Mouse (Mus musculus) midbrain, embryonic 11.5 days (tissue): ENCODE measurements around the gene Inpp5d. TPM values are rescaled to one million over a fixed set of nuclear protein-coding genes. Genes with fewer than 3 reads are reported as not detected.

ENCODE experiments used
- ATAC-seq: fragments of 200-750 bp; cut with Nextera tagmentation; 2 replicates; pipeline ENCODE4 v1.8.0; 2017; ENCODE audit warnings: moderate TSS enrichment, moderate library complexity; ENCODE audit not compliant: low FRiP score
- DNase-seq: peaks from one replicate; pipeline ENCODE4 v3.0.0; 2015; ENCODE audit warnings: low spot score; ENCODE audit errors: missing footprints
- H3K27ac ChIP-seq: fragments of 300-500 bp; sonication (generic); 2 replicates; pipeline ENCODE4 v1.5.1; 2014; ENCODE audit warnings: low read depth, low read length
- H3K27me3 ChIP-seq: fragments of 300-500 bp; sonication (generic); 2 replicates; pipeline ENCODE4 v1.6.1; 2014; ENCODE audit warnings: mild to moderate bottlenecking, low read length, moderate library complexity, mixed read lengths; ENCODE audit not compliant: control insufficient read depth, insufficient read depth
- H3K36me3 ChIP-seq: fragments of 300-500 bp; sonication (generic); 2 replicates; pipeline ENCODE4 v1.6.1; 2014; ENCODE audit warnings: mild to moderate bottlenecking, low read length, moderate library complexity, mixed read lengths; ENCODE audit not compliant: control insufficient read depth, insufficient read depth
- H3K4me1 ChIP-seq: fragments of 300-500 bp; sonication (generic); 2 replicates; pipeline ENCODE4 v1.6.1; 2014; ENCODE audit warnings: low read length; ENCODE audit not compliant: control insufficient read depth, insufficient read depth
- H3K4me2 ChIP-seq: fragments of 300-500 bp; sonication (generic); 2 replicates; pipeline ENCODE4 v1.6.1; 2014; ENCODE audit warnings: mild to moderate bottlenecking, moderate library complexity
- H3K4me3 ChIP-seq: fragments of 300-500 bp; sonication (generic); 2 replicates; pipeline ENCODE4 v1.5.1; 2014; ENCODE audit warnings: low read depth, low read length
- H3K9ac ChIP-seq: fragments of 300-500 bp; sonication (generic); 2 replicates; pipeline ENCODE4 v1.6.1; 2014; ENCODE audit warnings: low read length
- H3K9me3 ChIP-seq: fragments of 300-500 bp; sonication (generic); 2 replicates; pipeline ENCODE4 v1.6.1; 2016; ENCODE audit warnings: low read length; ENCODE audit not compliant: control insufficient read depth
- WGBS: fragments of 180-500 bp; shearing (Covaris S2); extraction: QIAGEN DNeasy Blood & Tissue Kit; methylation state at CpG from one replicate; pipeline ENCODE4 v1.1.7; 2014; 5-methylcytosine and 5-hydroxymethylcytosine counted together
- polyA plus RNA-seq: library from polyadenylated mRNA; unstranded; fragments of >200 nt; fragmentation: Nextera tagmentation; extraction: Ambion mirVana; gene quantifications from 2 replicates; pipeline ENCODE4 v1.2.1, GENCODE M21; 2014

Inpp5d gene
- polyA plus RNA-seq, 1 experiment from 2014 or later: 4.8 TPM

DNA sequence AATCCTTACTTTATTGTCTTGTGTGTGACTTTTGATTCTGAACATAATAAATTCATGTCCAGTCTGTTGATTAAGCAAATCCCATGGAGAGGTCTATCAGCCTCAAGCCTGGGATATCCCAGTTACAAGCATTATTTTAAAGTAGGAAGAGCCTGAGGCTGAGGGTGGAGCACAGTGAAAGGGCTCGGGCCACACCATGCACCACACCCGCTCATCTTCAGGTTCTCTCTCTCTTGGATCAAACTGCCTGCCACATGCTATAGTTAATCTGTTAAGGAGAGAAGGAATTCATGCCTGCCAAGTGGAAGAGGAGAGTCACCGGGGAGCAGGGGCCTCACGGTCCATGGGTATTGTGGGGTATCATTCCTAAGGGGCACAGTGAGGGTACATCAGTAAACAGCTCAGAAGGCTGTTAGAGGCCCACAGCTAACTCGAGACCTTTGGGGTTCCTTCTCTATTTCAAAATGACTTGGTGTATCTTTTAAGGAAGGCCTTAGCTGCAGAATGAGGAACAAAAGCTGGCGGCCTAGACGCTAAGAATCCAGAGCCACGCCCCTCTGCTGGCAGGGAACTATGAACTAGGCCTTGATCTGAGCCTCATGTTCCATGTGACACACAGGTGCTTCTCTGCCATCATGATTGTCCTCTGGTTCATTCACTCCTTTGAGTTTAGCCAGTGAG is 39.0 kb downstream of the Inpp5d start:
- Histone ChIP-seq H3K27ac (no peak overlapping the region), H3K9me3 (peaks cover 4% of the 10 kb centered on the region; the same call in 1 of the 2 replicates), H3K36me3 (no peaks in the 10 kb centered on the region), H3K4me1 (peaks cover 3% of the 10 kb centered on the region), H3K4me2 (no peak overlapping the region), H3K4me3 (no peak overlapping the region), H3K9ac (no peak overlapping the region), H3K27me3 (no peaks in the 10 kb centered on the region)
- 72% methylated on average over 8 of the region's 8 CpGs for WGBS
- no peak for DNase-seq
- ATAC-seq: no peak

DNA sequence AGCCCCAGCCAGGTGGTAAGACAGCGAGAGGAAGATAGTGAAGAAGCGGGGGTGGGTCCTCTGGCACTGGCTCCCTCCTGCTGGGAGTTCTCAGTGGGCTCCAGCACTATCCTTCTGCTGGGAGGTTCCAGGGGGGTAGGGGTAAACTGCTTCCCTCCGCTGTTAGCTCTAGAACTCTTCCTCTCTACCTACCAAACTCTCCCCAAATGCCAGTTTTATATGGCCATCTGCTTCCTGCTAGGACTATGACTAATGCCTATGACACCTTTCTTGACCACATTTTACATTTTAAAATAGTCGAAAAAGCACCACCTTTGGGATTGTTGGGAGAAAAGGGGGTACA is 39.5 kb downstream of the Inpp5d start:
- Histone ChIP-seq H3K4me1 (peaks cover 3% of the 10 kb centered on the region), H3K9ac (no peak overlapping the region), H3K4me3 (no peak overlapping the region), H3K4me2 (no peak overlapping the region), H3K27ac (no peak overlapping the region), H3K36me3 (no peaks in the 10 kb centered on the region), H3K9me3 (peaks cover 4% of the 10 kb centered on the region; the same call in 1 of the 2 replicates), H3K27me3 (no peaks in the 10 kb centered on the region)
- no peak for DNase-seq
- 73% methylated on average over 4 of the region's 4 CpGs for WGBS
- no peak for ATAC-seq

DNA sequence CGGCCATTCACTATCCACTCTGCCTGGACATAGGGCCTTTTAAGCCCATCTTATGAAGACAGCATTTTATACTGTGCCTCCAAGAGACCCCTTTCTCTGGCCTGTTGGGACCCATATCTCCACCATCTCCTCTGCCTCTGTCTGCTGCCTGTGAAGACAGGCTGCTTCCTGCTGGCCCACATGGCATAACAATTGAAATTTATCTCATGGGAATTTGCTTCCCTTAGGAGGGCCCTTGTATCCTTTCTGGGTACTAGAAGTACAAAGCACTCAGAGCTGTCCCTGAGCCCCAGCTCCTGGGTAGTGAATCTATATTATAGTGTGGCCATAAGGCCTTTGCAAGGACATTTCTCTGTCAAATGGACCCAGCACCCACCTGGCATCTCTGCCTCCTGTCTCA is 40.6 kb downstream of the Inpp5d start:
- 72% methylated on average over 1 of the region's 1 CpGs for WGBS
- ATAC-seq: no peak

DNA sequence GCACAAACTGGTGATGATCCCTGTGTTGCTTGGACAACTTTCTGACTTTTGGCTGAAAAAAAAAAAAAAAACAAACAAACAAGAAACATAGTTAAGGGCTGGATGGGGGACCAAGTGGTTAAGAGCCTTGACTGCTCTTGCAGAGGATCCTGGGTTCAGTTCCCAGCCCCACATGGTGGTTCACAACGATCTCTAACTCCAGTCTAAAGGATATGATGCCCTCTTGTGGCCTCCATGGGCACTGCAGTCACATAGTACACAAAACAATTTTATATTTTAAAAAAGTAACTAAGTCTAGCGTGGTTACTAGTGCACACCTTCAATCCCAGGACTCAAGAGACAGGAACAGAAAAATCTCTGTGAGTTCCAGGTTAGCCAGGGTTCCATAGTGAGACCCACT is 43.9 kb downstream of the Inpp5d start:
- WGBS: 73% methylated on average over 2 of the region's 2 CpGs
- H3K4me3 ChIP-seq: no peak overlapping the region
- no peaks in the 10 kb centered on the region for H3K36me3 ChIP-seq
- H3K4me2 ChIP-seq: no peak overlapping the region
- peaks cover 4% of the 10 kb centered on the region; the same call in 1 of the 2 replicates for H3K9me3 ChIP-seq
- DNase-seq (no peak), ATAC-seq (no peak)
- H3K27me3 ChIP-seq: no peaks in the 10 kb centered on the region
- H3K9ac ChIP-seq: no peak overlapping the region
- no peak overlapping the region for H3K27ac ChIP-seq
- H3K4me1 ChIP-seq: no peaks in the 10 kb centered on the region

More for the DNA sequence above, 40.6 kb downstream of the Inpp5d start:
- no peaks in the 10 kb centered on the region for H3K27me3 ChIP-seq
- DNase-seq: no peak
- H3K4me1 ChIP-seq: peaks cover 3% of the 10 kb centered on the region
- no peak overlapping the region for H3K4me3 ChIP-seq
- H3K9ac ChIP-seq: no peak overlapping the region
- H3K4me2 ChIP-seq: no peak overlapping the region
- H3K9me3 ChIP-seq: peaks cover 4% of the 10 kb centered on the region; the same call in 1 of the 2 replicates
- H3K36me3 ChIP-seq: no peaks in the 10 kb centered on the region
- H3K27ac ChIP-seq: no peak overlapping the region

DNA sequence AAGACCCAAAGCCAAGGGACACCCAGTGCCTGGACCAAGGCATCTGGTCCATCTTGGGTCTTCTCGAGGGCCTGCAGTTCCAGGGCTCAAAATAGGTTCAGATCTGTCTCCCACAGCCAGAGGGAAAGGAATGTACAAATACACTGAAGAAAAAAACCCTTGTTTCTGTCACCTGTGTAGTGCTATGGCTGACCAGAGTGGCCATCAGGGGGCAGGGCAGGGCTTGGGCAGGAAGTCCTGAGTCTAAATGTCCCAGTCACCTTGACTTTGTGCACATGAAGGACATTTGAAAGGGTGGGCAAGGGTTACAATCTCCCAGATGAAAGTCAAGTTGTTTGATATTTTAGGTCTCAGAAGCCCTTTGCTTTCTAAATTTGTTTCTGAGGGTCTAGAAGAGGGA is 46.9 kb downstream of the Inpp5d start:
- DNase-seq (no peak), ATAC-seq (no peak)
- Histone ChIP-seq H3K27me3 (no peaks in the 10 kb centered on the region), H3K4me2 (no peak overlapping the region), H3K9me3 (peaks cover 4% of the 10 kb centered on the region; the same call in 1 of the 2 replicates), H3K27ac (no peak overlapping the region), H3K9ac (no peak overlapping the region), H3K4me1 (no peaks in the 10 kb centered on the region), H3K4me3 (no peak overlapping the region), H3K36me3 (no peaks in the 10 kb centered on the region)
- WGBS: 60% methylated on average over 1 of the region's 1 CpGs

DNA sequence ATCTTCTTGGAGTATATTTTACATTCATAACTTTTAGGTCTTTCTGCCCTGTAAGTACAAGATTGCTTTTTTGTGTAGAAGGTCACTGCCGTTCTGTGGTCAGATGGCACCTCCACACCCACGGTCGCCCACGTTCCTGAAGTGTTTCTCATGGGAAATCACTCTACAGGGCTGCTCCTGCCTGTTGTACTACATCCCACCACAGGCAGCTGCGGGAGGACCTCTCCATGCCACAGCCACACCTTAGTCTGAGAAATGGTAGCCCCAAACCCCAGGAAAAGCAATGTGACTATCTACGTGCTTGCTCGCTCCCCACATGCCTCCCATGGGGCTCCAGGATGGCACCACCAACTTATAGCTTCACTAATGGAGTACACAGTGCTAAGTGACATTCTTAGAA is 48.2 kb downstream of the Inpp5d start:
- Histone ChIP-seq H3K27me3 (no peaks in the 10 kb centered on the region), H3K27ac (no peak overlapping the region), H3K9ac (no peak overlapping the region), H3K4me1 (no peaks in the 10 kb centered on the region), H3K4me2 (no peak overlapping the region), H3K36me3 (no peaks in the 10 kb centered on the region), H3K9me3 (peaks cover 4% of the 10 kb centered on the region; the same call in 1 of the 2 replicates), H3K4me3 (no peak overlapping the region)
- ATAC-seq (no peak), DNase-seq (no peak)
- 90% methylated on average over 7 of the region's 7 CpGs for WGBS

DNA sequence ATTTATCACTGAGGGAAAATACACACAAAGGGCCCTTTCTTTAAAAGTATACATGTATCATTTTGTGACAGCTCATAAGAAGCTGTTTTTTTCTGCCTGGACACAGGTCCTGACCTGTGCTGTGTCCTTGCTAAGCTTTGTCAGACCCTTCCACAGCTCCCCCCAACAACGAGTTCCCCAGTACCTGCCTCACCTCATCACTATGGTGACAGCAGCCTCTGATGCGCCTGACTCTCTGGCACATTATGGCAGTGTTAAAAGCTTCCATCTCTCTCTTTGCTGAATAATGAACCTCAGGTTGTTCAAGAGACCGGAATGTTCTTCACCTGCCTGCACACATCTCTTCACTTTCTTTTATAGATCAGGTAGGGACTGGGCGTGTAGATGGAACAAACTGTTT is 51.4 kb downstream of the Inpp5d start:
- 69% methylated on average over 4 of the region's 4 CpGs for WGBS
- Histone ChIP-seq H3K4me2 (no peak overlapping the region), H3K4me3 (no peak overlapping the region), H3K36me3 (no peaks in the 10 kb centered on the region), H3K27me3 (no peaks in the 10 kb centered on the region), H3K4me1 (no peaks in the 10 kb centered on the region), H3K9me3 (no peaks in the 10 kb centered on the region), H3K27ac (no peak overlapping the region), H3K9ac (no peak overlapping the region)
- DNase-seq: no peak
- no peak for ATAC-seq

DNA sequence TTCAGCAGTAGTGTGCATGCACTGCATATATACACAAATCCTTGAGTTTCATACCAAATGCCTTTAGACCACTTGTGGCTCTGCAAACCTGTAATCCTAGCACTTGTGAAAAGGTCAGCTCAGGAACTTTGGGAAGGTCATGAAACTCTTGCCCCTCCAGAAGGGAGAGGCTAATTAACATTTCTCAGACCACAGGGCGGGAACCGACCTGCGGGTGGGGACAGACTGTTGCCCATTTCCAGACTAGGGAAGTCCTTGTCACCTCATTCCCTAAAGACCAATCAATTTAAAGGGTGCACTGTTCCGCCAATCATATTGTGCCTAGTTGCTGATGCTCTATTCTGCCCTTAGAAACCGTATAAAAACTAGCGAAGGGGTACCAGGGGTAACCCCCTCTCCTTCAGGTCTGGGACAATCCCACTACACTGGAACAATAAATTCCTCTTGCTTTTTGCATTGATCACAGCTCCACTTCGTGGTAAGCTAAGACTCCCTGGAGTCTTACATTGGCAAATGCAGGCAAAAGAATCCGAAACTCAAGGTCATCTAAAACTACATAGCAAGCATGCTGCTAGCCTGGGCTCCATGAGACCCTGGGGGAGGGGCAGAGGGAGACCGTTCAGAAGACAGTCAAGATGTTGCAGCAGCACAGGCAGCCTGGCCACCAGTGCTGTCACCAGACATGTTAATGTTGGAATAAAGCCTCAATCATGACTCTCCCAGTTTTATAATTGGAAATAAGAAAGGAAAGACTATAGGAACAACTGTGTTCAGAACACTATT is 53.9 kb downstream of the Inpp5d start:
- Histone ChIP-seq H3K27ac (no peak overlapping the region), H3K4me2 (no peak overlapping the region), H3K4me1 (no peaks in the 10 kb centered on the region), H3K36me3 (no peaks in the 10 kb centered on the region), H3K9me3 (no peaks in the 10 kb centered on the region), H3K9ac (no peak overlapping the region), H3K4me3 (no peak overlapping the region), H3K27me3 (no peaks in the 10 kb centered on the region)
- DNase-seq (no peak), ATAC-seq (no peak)
- WGBS: 78% methylated on average over 9 of the region's 9 CpGs

DNA sequence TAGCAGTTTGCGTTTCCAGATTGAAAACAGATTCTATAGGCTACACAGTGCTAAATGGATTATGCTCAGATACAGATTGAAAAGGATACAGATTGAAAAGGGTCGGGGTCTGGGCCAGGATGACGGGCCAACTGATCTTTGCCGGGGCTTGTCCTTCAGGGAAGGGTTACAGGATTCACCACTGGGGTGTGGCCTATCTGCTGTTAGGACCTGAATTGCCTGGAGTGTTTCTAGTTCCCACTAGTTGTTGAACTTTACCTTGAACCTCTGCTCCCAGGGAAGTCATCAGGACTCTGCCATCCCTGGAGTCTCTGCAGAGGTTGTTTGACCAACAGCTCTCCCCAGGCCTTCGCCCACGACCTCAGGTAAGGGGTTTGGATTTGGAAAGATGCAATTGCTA is 55.9 kb downstream of the Inpp5d start:
- Histone ChIP-seq H3K4me3 (no peak overlapping the region), H3K9ac (no peak overlapping the region), H3K9me3 (no peaks in the 10 kb centered on the region), H3K4me2 (no peak overlapping the region), H3K27me3 (no peaks in the 10 kb centered on the region), H3K4me1 (no peaks in the 10 kb centered on the region), H3K27ac (no peak overlapping the region), H3K36me3 (no peaks in the 10 kb centered on the region)
- ATAC-seq (no peak), DNase-seq (no peak)
- WGBS: 81% methylated on average over 6 of the region's 6 CpGs
